Mouse (Mus musculus): ENCODE data around the gene Tmod1.

DNA sequence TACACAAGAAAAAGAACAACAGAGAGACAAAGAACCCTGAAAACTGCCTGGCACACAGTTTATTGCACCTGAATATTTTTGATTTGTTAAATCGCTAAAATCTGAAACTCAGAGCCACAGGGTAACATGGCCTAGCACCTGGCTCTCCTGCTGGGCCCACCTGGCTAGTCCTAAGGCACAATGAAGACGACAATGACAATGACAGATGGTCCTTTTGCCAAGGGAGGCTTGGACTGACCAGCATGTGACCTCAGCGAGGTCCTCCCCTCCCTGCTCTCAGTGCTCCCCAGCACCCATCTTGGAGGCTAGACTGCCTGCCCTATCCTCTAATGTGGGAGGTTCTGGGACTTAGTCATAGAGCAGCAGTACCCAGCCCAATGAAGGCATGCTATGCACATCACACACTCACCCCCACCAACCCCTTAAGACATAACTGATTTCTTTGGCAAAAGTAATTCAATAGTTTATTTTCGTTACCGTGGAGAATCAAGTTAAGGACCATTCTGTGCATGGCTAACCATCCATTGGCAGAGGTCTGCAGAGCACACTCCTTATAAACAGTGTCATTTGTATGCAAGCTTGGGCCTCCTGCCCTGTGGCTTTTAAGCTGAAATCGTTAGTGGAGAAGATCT, 31.2 kb downstream of the Tmod1 start:
- TF ChIP-seq MAFK (IDR thresholded peaks at IDR 0.05; ENCODE audit: insufficient read depth, low read depth, low read length) (no peak), ZC3H11A (IDR thresholded peaks at IDR 0.05; ENCODE audit: borderline replicate concordance, low read depth, low read length) (no peak), HCFC1 (IDR thresholded peaks at IDR 0.05; ENCODE audit: borderline replicate concordance, insufficient read depth, low read length) (no peak), ZNF384 (IDR thresholded peaks at IDR 0.05; ENCODE audit: low read depth, low read length) (no peak)

All from ES-E14 (cell line).